Mouse (Mus musculus): ENCODE results near the gene Gm49361. TPM values are rescaled to one million over a fixed set of nuclear protein-coding genes. Genes with fewer than 3 reads are reported as not detected.

Gm49361 gene
- total and polyA plus RNA-seq, 3 experiments, result not detected

GRCm38 (mm10) chr14:57709171-57709570, 36.7 kb downstream of the Gm49361 start:
- Histone ChIP-seq H3K36me3 (replicated peaks) (no peaks in the 10 kb centered on the region), H3K27me3 (ENCODE audit: insufficient read depth, low read length) (peaks cover 9% of the 10 kb centered on the region; the same call in 1 of the 2 replicates), H3K4me3 (ENCODE audit: low read depth, low read length) (no peak overlapping the region), H3K9me3 (replicated peaks) (no peaks in the 10 kb centered on the region), H3K4me1 (ENCODE audit: insufficient read depth, low read depth, low read length) (peaks cover 8% of the 10 kb centered on the region)
- ATAC-seq (ENCODE audit: extremely low read depth, insufficient number of reproducible peaks, low FRiP score, poor library complexity, severe bottlenecking) (no peak), DNase-seq (ENCODE audit: low spot score) (no peak)
- no peak for TF ChIP-seq TAL1 (conservative IDR thresholded peaks at IDR 0.05; ENCODE audit: low read depth, low read length)
- no peak for TF ChIP-seq POLR2AphosphoS5 (IDR thresholded peaks at IDR 0.05; ENCODE audit: insufficient replicate concordance, low read depth, low read length)
- no peak for TF ChIP-seq GATA2 (IDR thresholded peaks at IDR 0.05; ENCODE audit: borderline replicate concordance, low read depth, low read length)
- no peak for TF ChIP-seq CTCF (IDR thresholded peaks at IDR 0.05; ENCODE audit: low read depth, low read length)
- no peak for TF ChIP-seq GATA1 (IDR thresholded peaks at IDR 0.05; ENCODE audit: borderline replicate concordance, low read length)

GRCm38 (mm10) chr14:57708580-57708979, 37.3 kb downstream of the Gm49361 start:
- Histone ChIP-seq H3K36me3 (replicated peaks) (no peaks in the 10 kb centered on the region), H3K4me1 (ENCODE audit: insufficient read depth, low read depth, low read length) (peaks cover 8% of the 10 kb centered on the region), H3K27me3 (ENCODE audit: insufficient read depth, low read length) (peaks cover 12% of the 10 kb centered on the region; the same call in 1 of the 2 replicates), H3K9me3 (replicated peaks) (no peaks in the 10 kb centered on the region), H3K4me3 (ENCODE audit: low read depth, low read length) (no peak overlapping the region)
- TF ChIP-seq GATA2 (IDR thresholded peaks at IDR 0.05; ENCODE audit: borderline replicate concordance, low read depth, low read length) (no peak), TAL1 (conservative IDR thresholded peaks at IDR 0.05; ENCODE audit: low read depth, low read length) (no peak), POLR2AphosphoS5 (IDR thresholded peaks at IDR 0.05; ENCODE audit: insufficient replicate concordance, low read depth, low read length) (no peak), GATA1 (IDR thresholded peaks at IDR 0.05; ENCODE audit: borderline replicate concordance, low read length) (no peak), CTCF (IDR thresholded peaks at IDR 0.05; ENCODE audit: low read depth, low read length) (no peak)
- DNase-seq (ENCODE audit: low spot score) (no peak), ATAC-seq (ENCODE audit: extremely low read depth, insufficient number of reproducible peaks, low FRiP score, poor library complexity, severe bottlenecking) (no peak)

- Histone ChIP-seq H3K27me3 (ENCODE audit: insufficient read depth, low read length) (peaks cover 15% of the 10 kb centered on the region; the same call in 1 of the 2 replicates), H3K4me1 (ENCODE audit: insufficient read depth, low read depth, low read length) (peaks cover 5% of the 10 kb centered on the region; the same call in 1 of the 2 replicates), H3K4me3 (ENCODE audit: low read depth, low read length) (no peak overlapping the region), H3K9me3 (replicated peaks) (no peaks in the 10 kb centered on the region), H3K36me3 (replicated peaks) (no peaks in the 10 kb centered on the region)
- ATAC-seq (ENCODE audit: extremely low read depth, insufficient number of reproducible peaks, low FRiP score, poor library complexity, severe bottlenecking) (no peak), DNase-seq (ENCODE audit: low spot score) (no peak)
- TF ChIP-seq GATA1 (IDR thresholded peaks at IDR 0.05; ENCODE audit: borderline replicate concordance, low read length), result no peak
- TF ChIP-seq POLR2AphosphoS5 (IDR thresholded peaks at IDR 0.05; ENCODE audit: insufficient replicate concordance, low read depth, low read length), result no peak
- TF ChIP-seq CTCF (IDR thresholded peaks at IDR 0.05; ENCODE audit: low read depth, low read length), result no peak
- no peak for TF ChIP-seq GATA2 (IDR thresholded peaks at IDR 0.05; ENCODE audit: borderline replicate concordance, low read depth, low read length)
- no peak for TF ChIP-seq TAL1 (conservative IDR thresholded peaks at IDR 0.05; ENCODE audit: low read depth, low read length)
Measured at GRCm38 (mm10) chr14:57707100-57707893, 38.6 kb downstream of the Gm49361 start.

- Histone ChIP-seq H3K4me3 (ENCODE audit: low read depth, low read length) (no peak overlapping the region), H3K4me1 (ENCODE audit: insufficient read depth, low read depth, low read length) (peaks cover 5% of the 10 kb centered on the region; the same call in 1 of the 2 replicates), H3K27me3 (ENCODE audit: insufficient read depth, low read length) (peaks cover 17% of the 10 kb centered on the region; the same call in 1 of the 2 replicates), H3K36me3 (replicated peaks) (no peaks in the 10 kb centered on the region), H3K9me3 (replicated peaks) (no peaks in the 10 kb centered on the region)
- TF ChIP-seq TAL1 (conservative IDR thresholded peaks at IDR 0.05; ENCODE audit: low read depth, low read length), result no peak
- TF ChIP-seq CTCF (IDR thresholded peaks at IDR 0.05; ENCODE audit: low read depth, low read length), result no peak
- TF ChIP-seq GATA2 (IDR thresholded peaks at IDR 0.05; ENCODE audit: borderline replicate concordance, low read depth, low read length), result no peak
- TF ChIP-seq POLR2AphosphoS5 (IDR thresholded peaks at IDR 0.05; ENCODE audit: insufficient replicate concordance, low read depth, low read length), result no peak
- TF ChIP-seq GATA1 (IDR thresholded peaks at IDR 0.05; ENCODE audit: borderline replicate concordance, low read length), result no peak
- DNase-seq (ENCODE audit: low spot score) (no peak), ATAC-seq (ENCODE audit: extremely low read depth, insufficient number of reproducible peaks, low FRiP score, poor library complexity, severe bottlenecking) (no peak)
Measured at GRCm38 (mm10) chr14:57706760-57707099, 39.2 kb downstream of the Gm49361 start.

- Histone ChIP-seq H3K9me3 (replicated peaks) (no peaks in the 10 kb centered on the region), H3K27me3 (ENCODE audit: insufficient read depth, low read length) (peaks cover 17% of the 10 kb centered on the region; the same call in 1 of the 2 replicates), H3K4me1 (ENCODE audit: insufficient read depth, low read depth, low read length) (peaks cover 2% of the 10 kb centered on the region; the same call in 1 of the 2 replicates), H3K36me3 (replicated peaks) (no peaks in the 10 kb centered on the region), H3K4me3 (ENCODE audit: low read depth, low read length) (no peak overlapping the region)
- TF ChIP-seq GATA1 (IDR thresholded peaks at IDR 0.05; ENCODE audit: borderline replicate concordance, low read length) (no peak), CTCF (IDR thresholded peaks at IDR 0.05; ENCODE audit: low read depth, low read length) (no peak), TAL1 (conservative IDR thresholded peaks at IDR 0.05; ENCODE audit: low read depth, low read length) (no peak), GATA2 (IDR thresholded peaks at IDR 0.05; ENCODE audit: borderline replicate concordance, low read depth, low read length) (no peak), POLR2AphosphoS5 (IDR thresholded peaks at IDR 0.05; ENCODE audit: insufficient replicate concordance, low read depth, low read length) (no peak)
- no peak for ATAC-seq (ENCODE audit: extremely low read depth, insufficient number of reproducible peaks, low FRiP score, poor library complexity, severe bottlenecking)
- no peak for DNase-seq (ENCODE audit: low spot score)
Measured at GRCm38 (mm10) chr14:57705759-57706158, 40.1 kb downstream of the Gm49361 start.

- Histone ChIP-seq H3K27me3 (ENCODE audit: insufficient read depth, low read length) (peaks cover 19% of the 10 kb centered on the region; the same call in 1 of the 2 replicates), H3K4me3 (ENCODE audit: low read depth, low read length) (no peak overlapping the region), H3K4me1 (ENCODE audit: insufficient read depth, low read depth, low read length) (no peaks in the 10 kb centered on the region), H3K36me3 (replicated peaks) (peaks cover 2% of the 10 kb centered on the region), H3K9me3 (replicated peaks) (no peaks in the 10 kb centered on the region)
- no peak for ATAC-seq (ENCODE audit: extremely low read depth, insufficient number of reproducible peaks, low FRiP score, poor library complexity, severe bottlenecking)
- TF ChIP-seq POLR2AphosphoS5 (IDR thresholded peaks at IDR 0.05; ENCODE audit: insufficient replicate concordance, low read depth, low read length) (no peak), GATA1 (IDR thresholded peaks at IDR 0.05; ENCODE audit: borderline replicate concordance, low read length) (no peak)
- no peak for DNase-seq (ENCODE audit: low spot score)
Measured at GRCm38 (mm10) chr14:57705075-57705474, 40.8 kb downstream of the Gm49361 start.

Data from G1E (cell line).